Comparison of ENCODE assay signal across 31 mouse cellular contexts in genomic region chr8:92872063-92872759, GRCm38 (mm10). TPM values are rescaled to one million over a fixed set of nuclear protein-coding genes. Genes with fewer than 3 reads are reported as not detected.
DNase-seq lines count a peak whose midpoint lies in the region; ATAC-seq lines count a peak whose summit lies in the region.
"Had no signal": no experiment of that assay in that cellular context is flagged by ENCODE, and none has a peak within 500 bp of the region (broad histone marks: within the 10 kb centered on the region; RNA-seq: fewer than 3 reads in every experiment).

No protein-coding gene starts in this region.

- H3K4me2 ChIP-seq in forebrain, embryonic 14.5 days (ENCODE audit: low read length) = no peak overlapping the region
- H3K4me2 ChIP-seq in forebrain, embryonic 15.5 days (replicated peaks) = no peak overlapping the region
- no peak overlapping the region for H3K4me2 ChIP-seq in hindbrain, embryonic 13.5 days
- H3K4me2 ChIP-seq: heart, embryonic 11.5 days; intestine, embryonic 15.5 days; liver, embryonic 12.5 days; midbrain, embryonic 13.5 days; neural tube, embryonic 12.5 days had no signal

- H3K4me3 ChIP-seq in forebrain, embryonic 14.5 days (ENCODE audit: low read depth, low read length) = no peak overlapping the region
- H3K4me3 ChIP-seq in forebrain, embryonic 15.5 days = no peak overlapping the region
- no peak overlapping the region for H3K4me3 ChIP-seq in hindbrain, embryonic 13.5 days
- no peak overlapping the region for H3K4me3 ChIP-seq in hindbrain, embryonic 10.5 days
- H3K4me3 ChIP-seq in limb, embryonic 10.5 days = no peak overlapping the region
- H3K4me3 ChIP-seq: intestine, embryonic 15.5 days; layer of hippocampus, adult 2 months; left cerebral cortex, adult 2 months; liver, embryonic 12.5 days; midbrain, embryonic 13.5 days; neural tube, embryonic 12.5 days had no signal

- ATAC-seq in forebrain, embryonic 14.5 days = no peak
- no peak for ATAC-seq in forebrain, embryonic 15.5 days (replicated peaks)
- no peak for ATAC-seq in hindbrain, embryonic 13.5 days (ENCODE audit: low FRiP score)
- no peak for ATAC-seq in megakaryocyte progenitor cell, adult 5-6 weeks (replicated peaks; ENCODE audit: poor library complexity)
- ATAC-seq: hindbrain, embryonic 16.5 days; intestine, embryonic 15.5 days; liver, embryonic 12.5 days; liver, postnatal 0 days; midbrain, embryonic 13.5 days had no signal

- no peak overlapping the region for H3K9ac ChIP-seq in forebrain, embryonic 14.5 days (ENCODE audit: low read length)
- no peak overlapping the region for H3K9ac ChIP-seq in forebrain, embryonic 15.5 days (replicated peaks)
- H3K9ac ChIP-seq in hindbrain, embryonic 13.5 days = no peak overlapping the region
- H3K9ac ChIP-seq: intestine, embryonic 15.5 days; liver, embryonic 12.5 days; liver, postnatal 0 days; midbrain, embryonic 13.5 days; neural tube, embryonic 12.5 days had no signal

- H3K27me3 ChIP-seq in forebrain, embryonic 14.5 days (replicated peaks; ENCODE audit: control insufficient read depth, insufficient read depth, low read length) = no peaks in the 10 kb centered on the region
- H3K27me3 ChIP-seq in forebrain, embryonic 15.5 days = no peaks in the 10 kb centered on the region
- H3K27me3 ChIP-seq in hindbrain, embryonic 13.5 days = no peaks in the 10 kb centered on the region
- no peaks in the 10 kb centered on the region for H3K27me3 ChIP-seq in hindbrain, embryonic 10.5 days (ENCODE audit: insufficient read depth, poor library complexity, severe bottlenecking)
- no peaks in the 10 kb centered on the region for H3K27me3 ChIP-seq in limb, embryonic 10.5 days (ENCODE audit: low read depth, poor library complexity, severe bottlenecking)
- H3K27me3 ChIP-seq: intestine, embryonic 15.5 days; liver, embryonic 12.5 days; midbrain, embryonic 13.5 days; neural tube, embryonic 12.5 days had no signal

- no peak overlapping the region for H3K27ac ChIP-seq in forebrain, embryonic 14.5 days (ENCODE audit: low read depth, low read length)
- H3K27ac ChIP-seq in forebrain, embryonic 15.5 days (replicated peaks) = no peak overlapping the region
- 0 out of 2 replicates have a peak overlapping the region, but pooled peaks have one; percentile 19 for H3K27ac ChIP-seq in hindbrain, embryonic 13.5 days
- no peak overlapping the region for H3K27ac ChIP-seq in hindbrain, embryonic 10.5 days
- H3K27ac ChIP-seq in limb, embryonic 10.5 days = peak overlapping the region; percentile 56; the same call in 1 of the 2 replicates
- H3K27ac ChIP-seq: intestine, embryonic 15.5 days; layer of hippocampus, adult 2 months; left cerebral cortex, adult 2 months; liver, embryonic 12.5 days; midbrain, embryonic 13.5 days; neural tube, embryonic 12.5 days had no signal

- no peaks in the 10 kb centered on the region for H3K9me3 ChIP-seq in forebrain, embryonic 14.5 days (replicated peaks; ENCODE audit: control insufficient read depth, low read length)
- H3K9me3 ChIP-seq in forebrain, embryonic 15.5 days = no peaks in the 10 kb centered on the region
- no peaks in the 10 kb centered on the region for H3K9me3 ChIP-seq in hindbrain, embryonic 13.5 days
- no peaks in the 10 kb centered on the region for H3K9me3 ChIP-seq in hindbrain, embryonic 10.5 days
- no peaks in the 10 kb centered on the region for H3K9me3 ChIP-seq in limb, embryonic 10.5 days (replicated peaks)
- H3K9me3 ChIP-seq: intestine, embryonic 15.5 days; liver, embryonic 12.5 days; midbrain, embryonic 13.5 days; neural tube, embryonic 12.5 days had no signal

- H3K36me3 ChIP-seq in forebrain, embryonic 14.5 days (ENCODE audit: control insufficient read depth, insufficient read depth, low read length) = no peaks in the 10 kb centered on the region
- H3K36me3 ChIP-seq in forebrain, embryonic 15.5 days = no peaks in the 10 kb centered on the region
- H3K36me3 ChIP-seq in hindbrain, embryonic 13.5 days = no peaks in the 10 kb centered on the region
- H3K36me3 ChIP-seq in hindbrain, embryonic 10.5 days = no peaks in the 10 kb centered on the region
- H3K36me3 ChIP-seq in limb, embryonic 10.5 days = 0 out of 2 replicates have a peak, but pooled peaks cover 3% of the 10 kb centered on the region
- H3K36me3 ChIP-seq: intestine, embryonic 15.5 days; liver, embryonic 12.5 days; midbrain, embryonic 13.5 days; neural tube, embryonic 12.5 days had no signal

- H3K4me1 ChIP-seq in forebrain, embryonic 14.5 days (ENCODE audit: control insufficient read depth, insufficient read depth, low read length) = no peaks in the 10 kb centered on the region
- H3K4me1 ChIP-seq in forebrain, embryonic 15.5 days = peaks cover 9% of the 10 kb centered on the region
- peaks cover 30% of the 10 kb centered on the region for H3K4me1 ChIP-seq in hindbrain, embryonic 13.5 days (replicated peaks)
- H3K4me1 ChIP-seq in hindbrain, embryonic 10.5 days (replicated peaks) = no peaks in the 10 kb centered on the region
- peaks cover 36% of the 10 kb centered on the region for H3K4me1 ChIP-seq in limb, embryonic 10.5 days
- H3K4me1 ChIP-seq: intestine, embryonic 15.5 days; liver, embryonic 12.5 days had no signal

- DNase-seq in forebrain, embryonic 14.5 days (ENCODE audit: low spot score) = peak; percentile 53
- no peak for DNase-seq in hindbrain, embryonic 10.5 days (ENCODE audit: low spot score)
- peak; percentile 88 for DNase-seq in Muller cell, postnatal 12 days (ENCODE audit: inconsistent ontology term)
- DNase-seq in limb, embryonic 10.5 days (ENCODE audit: low spot score) = peak; percentile 18
- no peak for DNase-seq in left cerebral cortex, postnatal 4 days
- DNase-seq: adrenal gland, postnatal 14 days; cerebellum, adult 18-20 months; cerebellum, postnatal 10 days; gastrocnemius, postnatal 14 days; heart, postnatal 4 days; kidney, adult 2 months; kidney, postnatal 36 days; liver, postnatal 0 days; lung, postnatal 4 days; right cerebral cortex, adult 18-20 months; spleen, adult 18-20 months; thymus, postnatal 25 days had no signal

- intact Hi-C loops in left cerebral cortex, postnatal 4 days (cut with DNase I) = no loop called here

- 49% methylated on average over 10 of the region's 10 CpGs for WGBS in forebrain, embryonic 14.5 days
- WGBS in forebrain, embryonic 15.5 days = 47% methylated on average over 10 of the region's 10 CpGs
- 56% methylated on average over 10 of the region's 10 CpGs for WGBS in hindbrain, embryonic 13.5 days
- 76% methylated on average over 10 of the region's 10 CpGs for WGBS in hindbrain, embryonic 10.5 days
- WGBS in limb, embryonic 10.5 days = 64% methylated on average over 10 of the region's 10 CpGs

RNA-seq across cellular contexts. Expression of gene Lpcat2, which starts 17.1 kb away (rescaled TPM):
- 5.1 and 7.4 TPM in 2 replicates for polyA plus RNA-seq in forebrain, embryonic 14.5 days (2014; fragmentation: Nextera tagmentation; extraction: Ambion mirVana)
- 4.0 and 7.7 TPM in 2 replicates for polyA plus RNA-seq in forebrain, embryonic 15.5 days (2015; fragmentation: Nextera tagmentation; extraction: Ambion mirVana)
- polyA plus RNA-seq in hindbrain, embryonic 13.5 days (2015; fragmentation: Nextera tagmentation; extraction: Ambion mirVana) = 7.5 and 11.3 TPM in 2 replicates
- polyA plus RNA-seq in hindbrain, embryonic 10.5 days (2016; fragmentation: Nextera tagmentation; extraction: Ambion mirVana) = 3.4 and 4.3 TPM in 2 replicates
- polyA plus RNA-seq in limb, embryonic 10.5 days (2016; fragmentation: Nextera tagmentation; extraction: Ambion mirVana) = 6.0 and 7.8 TPM in 2 replicates
- 1 to 10 TPM; 7.1 to 7.8 TPM for total RNA-seq in left cerebral cortex, postnatal 4 days (2021)
- 12.9 and 16.5 TPM in 2 replicates for total RNA-seq in megakaryocyte progenitor cell, adult 5-6 weeks (2015)
- total RNA-seq in megakaryocyte progenitor cell, adult 5-6 weeks (2017) = 10.0 and 12.0 TPM in 2 replicates

RNA-seq across cellular contexts. Expression of gene Capns2, which starts 29.0 kb away (rescaled TPM):
- polyA plus RNA-seq in forebrain, embryonic 14.5 days (2014; fragmentation: Nextera tagmentation; extraction: Ambion mirVana) = not detected in 2 replicates
- 0.17 and 0.37 TPM in 2 replicates for polyA plus RNA-seq in forebrain, embryonic 15.5 days (2015; fragmentation: Nextera tagmentation; extraction: Ambion mirVana)
- 0.26 and 0.27 TPM in 2 replicates for polyA plus RNA-seq in hindbrain, embryonic 13.5 days (2015; fragmentation: Nextera tagmentation; extraction: Ambion mirVana)
- polyA plus RNA-seq in hindbrain, embryonic 10.5 days (2016; fragmentation: Nextera tagmentation; extraction: Ambion mirVana) = 0.16 and 0.26 TPM in 2 replicates
- 0.43 and 0.49 TPM in 2 replicates for polyA plus RNA-seq in limb, embryonic 10.5 days (2016; fragmentation: Nextera tagmentation; extraction: Ambion mirVana)
- total RNA-seq in left cerebral cortex, postnatal 4 days (2021) = 1 to 10 TPM; 2.1 to 2.2 TPM
- 0.37 and 0.85 TPM in 2 replicates for total RNA-seq in megakaryocyte progenitor cell, adult 5-6 weeks (2015)
- not detected in 2 replicates for total RNA-seq in megakaryocyte progenitor cell, adult 5-6 weeks (2017)
- total RNA-seq: adrenal gland, postnatal 14 days; gastrocnemius, postnatal 14 days; megakaryocyte-erythroid progenitor cell, adult 5-6 weeks had no signal
- polyA plus RNA-seq: embryonic facial prominence, embryonic 11.5 days; intestine, embryonic 15.5 days; liver, embryonic 12.5 days; liver, postnatal 0 days had no signal

RNA-seq across cellular contexts. Expression of gene Mmp2, which starts 45.1 kb away (rescaled TPM):
- 14.5 and 15.8 TPM in 2 replicates for polyA plus RNA-seq in forebrain, embryonic 14.5 days (2014; fragmentation: Nextera tagmentation; extraction: Ambion mirVana)
- 11.5 and 12.2 TPM in 2 replicates for polyA plus RNA-seq in forebrain, embryonic 15.5 days (2015; fragmentation: Nextera tagmentation; extraction: Ambion mirVana)
- 30.9 and 34.4 TPM in 2 replicates for polyA plus RNA-seq in hindbrain, embryonic 13.5 days (2015; fragmentation: Nextera tagmentation; extraction: Ambion mirVana)
- 60.8 and 71.4 TPM in 2 replicates for polyA plus RNA-seq in hindbrain, embryonic 10.5 days (2016; fragmentation: Nextera tagmentation; extraction: Ambion mirVana)
- polyA plus RNA-seq in limb, embryonic 10.5 days (2016; fragmentation: Nextera tagmentation; extraction: Ambion mirVana) = 220 and 238 TPM in 2 replicates
- total RNA-seq in left cerebral cortex, postnatal 4 days (2021) = 10 to 100 TPM; 12.2 to 14.2 TPM
- 0.59 and 0.79 TPM in 2 replicates for total RNA-seq in megakaryocyte progenitor cell, adult 5-6 weeks (2015)
- 0.37 and 1.6 TPM in 2 replicates for total RNA-seq in megakaryocyte progenitor cell, adult 5-6 weeks (2017)
- total RNA-seq: megakaryocyte-erythroid progenitor cell, adult 5-6 weeks; MEL had no signal

Comparison
In these comparisons a context has a peak if more than half of its experiments do, and no peak if none do; other contexts are left out.
1. H3K27ac ChIP-seq: peak in hindbrain, embryonic 13.5 days (single experiment) and limb, embryonic 10.5 days (single experiment); none in forebrain, embryonic 14.5 days (single experiment), forebrain, embryonic 15.5 days (single experiment) and hindbrain, embryonic 10.5 days (single experiment).
2. DNase-seq: peak in forebrain, embryonic 14.5 days (single experiment), Muller cell, postnatal 12 days (single experiment) and limb, embryonic 10.5 days (single experiment); none in hindbrain, embryonic 10.5 days (single experiment) and left cerebral cortex, postnatal 4 days (single experiment).